Mouse (Mus musculus) heart, embryonic 10.5 days (tissue): Measurements from ENCODE around the gene Olfm4. TPM values are rescaled to one million over a fixed set of nuclear protein-coding genes. Genes with fewer than 3 reads are reported as not detected.
A peak's percentile ranks its signal among the peaks of the same experiment; 100 is the strongest.

Experiments
- DNase-seq: peaks from one replicate; pipeline ENCODE4 v3.0.0-alpha.2; 2017; ENCODE audit warnings: low spot score
- H3K27ac ChIP-seq: fragments of 300-500 bp; sonication (generic); 2 replicates; pipeline ENCODE4 v1.5.1; 2016; ENCODE audit warnings: mild to moderate bottlenecking
- H3K27me3 ChIP-seq: fragments of 300-500 bp; sonication (generic); 2 replicates; pipeline ENCODE4 v1.6.1; 2016; ENCODE audit warnings: mild to moderate bottlenecking; ENCODE audit not compliant: poor library complexity, insufficient read depth, severe bottlenecking
- H3K36me3 ChIP-seq: fragments of 300-500 bp; sonication (generic); 2 replicates; pipeline ENCODE4 v1.6.1; 2016; ENCODE audit warnings: mild to moderate bottlenecking, moderate library complexity
- H3K4me1 ChIP-seq: fragments of 300-500 bp; sonication (generic); 2 replicates; pipeline ENCODE4 v1.6.1; 2016; ENCODE audit warnings: mild to moderate bottlenecking
- H3K4me3 ChIP-seq: fragments of 300-500 bp; sonication (generic); 2 replicates; pipeline ENCODE4 v1.5.1; 2016; ENCODE audit warnings: mild to moderate bottlenecking, moderate library complexity
- H3K9me3 ChIP-seq: fragments of 300-500 bp; sonication (generic); 2 replicates; pipeline ENCODE4 v1.6.1; 2016; ENCODE audit warnings: mild to moderate bottlenecking, moderate library complexity
- WGBS: fragments of 180-500 bp; shearing (Covaris S2); methylation state at CpG from one replicate; pipeline ENCODE4 v1.1.7; 2016; 5-methylcytosine and 5-hydroxymethylcytosine counted together
- polyA plus RNA-seq: library from polyadenylated mRNA; unstranded; fragments of >200 nt; fragmentation: Nextera tagmentation; extraction: Ambion mirVana; gene quantifications from 2 replicates; pipeline ENCODE4 v1.2.1, GENCODE M21; 2016

The Olfm4 gene
- polyA plus RNA-seq, 1 experiment from 2014 or later, result 0.09 TPM

GRCm38 (mm10) chr14:80047368-80048101, 63.7 kb downstream of the Olfm4 start:
- WGBS, result 48% methylated on average over 5 of the region's 5 CpGs
- no peak overlapping the region for H3K4me3 ChIP-seq
- no peaks in the 10 kb centered on the region for H3K4me1 ChIP-seq
- no peaks in the 10 kb centered on the region for H3K36me3 ChIP-seq
- no peaks in the 10 kb centered on the region for H3K27me3 ChIP-seq
- no peak overlapping the region for H3K27ac ChIP-seq
- DNase-seq, result peak; percentile 20
- H3K9me3 ChIP-seq, result no peaks in the 10 kb centered on the region

- Histone ChIP-seq H3K9me3 (no peaks in the 10 kb centered on the region), H3K36me3 (no peaks in the 10 kb centered on the region), H3K4me3 (no peak overlapping the region), H3K4me1 (no peaks in the 10 kb centered on the region), H3K27ac (no peak overlapping the region), H3K27me3 (no peaks in the 10 kb centered on the region)
- DNase-seq, result peak; percentile 13
- WGBS, result 77% methylated on average over 3 of the region's 3 CpGs
These were observed 71.8 kb downstream of the Olfm4 start for GRCm38 (mm10) chr14:80055725-80056124.

GRCm38 (mm10) chr14:80061686-80062085, 77.8 kb downstream of the Olfm4 start:
- Histone ChIP-seq H3K4me3 (no peak overlapping the region), H3K27ac (no peak overlapping the region), H3K27me3 (no peaks in the 10 kb centered on the region), H3K36me3 (no peaks in the 10 kb centered on the region), H3K4me1 (no peaks in the 10 kb centered on the region), H3K9me3 (no peaks in the 10 kb centered on the region)
- WGBS, result 84% methylated on average over 3 of the region's 3 CpGs
- DNase-seq, result no peak

GRCm38 (mm10) chr14:80062896-80063295, 79.0 kb downstream of the Olfm4 start:
- Histone ChIP-seq H3K9me3 (no peaks in the 10 kb centered on the region), H3K4me3 (no peak overlapping the region), H3K27me3 (no peaks in the 10 kb centered on the region), H3K36me3 (no peaks in the 10 kb centered on the region), H3K27ac (no peak overlapping the region), H3K4me1 (no peaks in the 10 kb centered on the region)
- DNase-seq, result no peak
- WGBS, result 85% methylated on average over 9 of the region's 9 CpGs

- WGBS, result 86% methylated on average over 3 of the region's 3 CpGs
- no peaks in the 10 kb centered on the region for H3K9me3 ChIP-seq
- H3K27ac ChIP-seq, result no peak overlapping the region
- H3K36me3 ChIP-seq, result no peaks in the 10 kb centered on the region
- DNase-seq, result no peak
- H3K27me3 ChIP-seq, result no peaks in the 10 kb centered on the region
- H3K4me3 ChIP-seq, result no peak overlapping the region
- H3K4me1 ChIP-seq, result no peaks in the 10 kb centered on the region
These were observed 86.7 kb downstream of the Olfm4 start for GRCm38 (mm10) chr14:80070580-80070979.

Other genes with a start within 250 kb of the Olfm4 start
- 0.09 and 0.50 TPM in 2 replicates for gene Pcdh8, start 212.8 kb upstream of the Olfm4 start, polyA plus RNA-seq